Mouse (Mus musculus): ENCODE data around the gene Ptgds.

DNA sequence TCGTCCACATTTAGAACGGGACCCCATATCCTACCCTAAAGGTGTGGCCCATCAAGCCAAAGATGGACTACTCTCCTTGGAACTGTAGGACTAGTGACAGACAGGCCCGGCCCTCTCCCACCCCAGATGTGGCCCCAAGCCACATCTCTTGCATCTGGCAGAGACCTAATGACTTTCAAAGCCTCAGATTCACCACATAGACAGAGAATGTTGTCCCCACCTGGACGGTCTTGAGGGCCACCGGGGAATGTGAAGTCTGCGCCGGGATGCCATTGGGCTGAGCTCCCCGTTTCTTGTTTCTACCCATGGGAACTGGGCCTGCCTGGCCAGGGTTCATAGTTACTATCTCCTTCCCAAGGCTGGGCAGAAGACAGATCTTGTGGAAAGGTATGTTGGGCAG lies 7.7 kb upstream of the Ptgds start:
- TF ChIP-seq CTCF (IDR thresholded peaks at IDR 0.05; ENCODE audit: low read depth) (no peak), EP300 (IDR thresholded peaks at IDR 0.05; ENCODE audit: low read depth) (no peak)
